Mouse (Mus musculus) brain, embryonic 14.5 days (tissue): ENCODE measurements at regions not wholly inside any gene's neighbourhood (a gene's known extent, or its start where the extent isn't known, plus 50 kb on each side); places are given as distances from the start of the nearest gene placed in this dataset.

Experiments
- DNase-seq: peaks from one replicate; pipeline ENCODE4 v3.0.0-alpha.2; 2011; ENCODE audit warnings: low read depth
- CTCF ChIP-seq: fragments of 200-500 bp; IDR thresholded peaks from 2 replicates; pipeline ENCODE4 v1.5.1; 2012; ENCODE audit warnings: inconsistent platforms, mild to moderate bottlenecking, moderate library complexity, borderline replicate concordance; ENCODE audit not compliant: insufficient read depth, insufficient read length; ENCODE audit errors: extremely low read depth
- POLR2A ChIP-seq: fragments of 200-500 bp; IDR thresholded peaks from 2 replicates; pipeline ENCODE4 v1.6.1; 2012; ENCODE audit warnings: mild to moderate bottlenecking, inconsistent platforms, borderline replicate concordance; ENCODE audit not compliant: poor library complexity, insufficient read depth, insufficient read length, severe bottlenecking; ENCODE audit errors: extremely low read depth

DNA sequence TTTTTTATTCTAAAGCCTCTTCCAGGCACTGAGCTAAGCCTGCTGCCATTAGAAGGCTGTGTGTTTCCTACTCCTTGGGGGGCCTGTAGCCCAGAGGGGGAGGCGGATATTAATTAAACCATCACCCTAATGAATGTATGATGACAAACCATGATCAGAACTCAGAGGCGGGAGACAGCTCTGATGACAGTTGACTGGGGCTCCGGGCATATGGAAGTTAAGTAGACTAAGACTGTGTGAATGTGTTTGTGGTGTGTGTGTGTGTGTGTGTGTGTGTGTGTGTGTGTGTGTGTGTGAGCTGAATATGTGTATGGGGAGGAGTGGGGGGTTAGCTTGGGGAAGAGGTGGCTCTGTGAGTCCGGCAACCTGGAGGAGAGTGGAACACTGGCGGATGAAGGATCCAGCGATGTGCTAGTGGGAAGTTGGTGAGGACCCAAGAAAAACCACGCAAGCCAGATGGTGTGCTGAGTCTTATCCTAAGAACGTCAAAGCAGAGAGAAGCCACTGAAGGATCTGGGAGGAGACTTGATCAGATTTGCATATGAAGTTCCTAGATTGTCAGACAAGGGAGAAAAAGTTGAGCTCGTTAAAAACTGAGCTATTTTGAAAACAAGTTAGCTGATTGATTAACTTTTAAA lies 256.7 kb downstream of the Lmx1a start:
- TF ChIP-seq POLR2A: no peak
- TF ChIP-seq CTCF: no peak
- DNase-seq: peak; percentile 77

DNA sequence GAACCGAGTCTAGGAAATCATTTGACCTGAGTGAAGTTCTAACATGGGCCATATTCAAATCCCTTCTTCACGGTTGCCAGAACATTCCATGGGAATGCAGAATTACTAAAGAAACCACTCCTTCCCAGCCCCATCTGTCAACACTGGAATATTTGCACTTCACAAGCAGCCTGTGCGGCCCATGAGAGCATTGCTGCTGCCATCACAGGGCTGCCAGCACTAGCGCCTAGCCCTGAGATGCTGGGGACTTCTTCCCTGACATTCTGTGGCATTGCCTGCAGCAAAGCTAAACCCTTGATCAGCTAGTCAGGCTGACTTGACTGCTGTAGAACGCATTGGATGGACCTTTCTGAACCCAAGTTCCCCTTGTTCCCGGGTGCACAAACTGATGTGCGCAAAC lies 258.8 kb downstream of the Lmx1a start:
- TF ChIP-seq CTCF: no peak
- TF ChIP-seq POLR2A: no peak

DNA sequence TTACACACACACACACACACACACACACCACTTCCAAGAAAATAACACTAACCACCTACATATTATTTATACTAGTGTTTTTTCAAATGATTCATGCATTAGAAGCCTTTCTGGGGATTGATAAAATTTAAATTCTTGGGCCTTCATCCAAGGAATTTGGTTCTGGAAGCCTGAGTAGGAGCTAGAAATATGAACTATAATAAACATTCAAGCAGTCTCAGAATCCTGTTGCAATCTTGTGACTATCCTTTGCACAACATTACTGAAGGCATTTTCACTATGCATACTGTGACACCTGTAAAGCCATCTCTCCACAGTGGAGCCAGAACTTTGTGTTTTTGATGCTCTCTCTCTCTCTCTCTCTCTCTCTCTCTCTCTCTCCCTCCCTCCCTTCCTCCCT lies 262.7 kb downstream of the Lmx1a start:
- TF ChIP-seq POLR2A (no peak), CTCF (no peak)
- no peak for DNase-seq

More for the DNA sequence above, 258.8 kb downstream of the Lmx1a start:
- DNase-seq: peak; percentile 57

DNA sequence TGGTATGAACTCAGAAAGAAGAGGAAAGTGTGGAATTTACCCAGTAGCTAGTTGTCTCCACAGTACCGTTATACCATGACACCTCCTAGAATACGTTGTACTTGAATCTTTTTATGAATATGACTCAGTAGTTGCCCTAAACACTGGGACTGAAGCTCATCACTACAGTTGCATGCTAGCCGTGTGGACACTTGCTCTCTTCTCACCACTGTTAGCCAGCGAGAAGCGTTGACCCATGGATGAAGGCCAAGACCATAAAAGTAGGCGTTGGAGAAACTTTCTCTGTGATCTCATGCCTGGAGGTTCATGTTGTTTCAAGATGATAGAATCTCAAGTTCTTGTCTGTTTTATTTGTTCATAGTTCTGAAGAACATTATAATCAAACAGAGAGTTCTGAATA lies 269.5 kb downstream of the Lmx1a start:
- no peak for DNase-seq

DNA sequence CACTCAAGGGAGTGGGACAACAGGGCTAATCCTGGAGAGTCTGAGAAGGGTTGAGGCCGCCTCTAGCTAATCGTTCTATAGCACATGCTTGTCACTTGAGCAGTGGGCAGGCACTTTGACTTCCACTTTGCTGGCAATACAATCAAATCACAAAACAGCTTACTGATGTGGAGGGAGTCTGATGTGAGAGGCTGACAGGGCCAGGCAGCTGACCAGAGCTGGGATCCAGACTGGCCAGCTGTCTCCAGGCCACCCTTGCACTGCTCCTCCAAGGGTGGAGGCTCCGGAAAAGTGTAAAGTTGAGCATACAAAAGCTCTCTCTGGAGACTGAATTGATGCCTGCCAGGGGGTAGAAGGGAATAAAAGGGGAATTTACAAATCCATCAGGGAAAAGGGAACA lies 280.5 kb downstream of the Lmx1a start:
- TF ChIP-seq POLR2A: no peak
- TF ChIP-seq CTCF: no peak
- DNase-seq: peak; percentile 56

More for the DNA sequence above, 269.5 kb downstream of the Lmx1a start:
- no peak for TF ChIP-seq CTCF
- no peak for TF ChIP-seq POLR2A

DNA sequence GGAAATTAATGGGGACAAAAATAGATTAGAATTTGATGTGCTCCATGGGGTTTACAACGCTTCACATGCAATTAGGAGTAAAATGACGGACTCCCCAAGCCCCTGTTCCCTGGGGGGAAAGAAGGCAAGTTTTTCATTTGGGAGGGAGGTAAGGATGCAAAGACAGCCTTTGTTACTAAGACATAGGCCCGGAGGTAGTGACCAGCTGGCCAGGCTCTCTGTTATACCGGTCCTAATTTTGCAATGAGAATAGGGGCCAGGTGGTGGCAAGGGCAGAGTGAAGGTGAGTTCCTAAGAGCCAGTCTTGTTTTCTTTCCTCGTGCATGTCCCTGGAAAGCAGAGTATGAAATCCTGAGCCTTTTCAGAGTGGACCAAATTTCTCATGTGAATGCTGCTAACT lies 280.9 kb downstream of the Lmx1a start:
- TF ChIP-seq POLR2A (no peak), CTCF (no peak)
- DNase-seq: no peak

DNA sequence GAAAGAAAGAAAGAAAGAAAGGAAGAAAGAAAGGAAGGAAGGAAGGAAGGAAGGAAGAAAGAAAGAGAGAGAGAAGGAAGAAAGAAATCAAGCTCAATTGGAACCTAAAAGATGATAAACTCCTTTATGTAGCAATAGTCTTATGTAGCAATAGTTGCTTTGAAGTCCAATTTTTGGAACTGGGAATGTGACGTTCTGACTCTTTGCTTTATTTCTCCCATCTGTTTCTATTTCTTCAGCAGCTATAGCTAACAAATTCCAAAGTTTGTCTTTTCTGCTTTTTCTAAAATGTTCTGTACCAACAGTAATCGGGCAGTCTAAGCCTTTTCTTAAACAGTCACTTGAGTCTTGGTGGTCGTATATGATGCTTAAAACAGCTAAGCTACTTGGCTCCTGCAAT lies 287.7 kb downstream of the Lmx1a start:
- TF ChIP-seq CTCF (no peak), POLR2A (no peak)
- no peak for DNase-seq

DNA sequence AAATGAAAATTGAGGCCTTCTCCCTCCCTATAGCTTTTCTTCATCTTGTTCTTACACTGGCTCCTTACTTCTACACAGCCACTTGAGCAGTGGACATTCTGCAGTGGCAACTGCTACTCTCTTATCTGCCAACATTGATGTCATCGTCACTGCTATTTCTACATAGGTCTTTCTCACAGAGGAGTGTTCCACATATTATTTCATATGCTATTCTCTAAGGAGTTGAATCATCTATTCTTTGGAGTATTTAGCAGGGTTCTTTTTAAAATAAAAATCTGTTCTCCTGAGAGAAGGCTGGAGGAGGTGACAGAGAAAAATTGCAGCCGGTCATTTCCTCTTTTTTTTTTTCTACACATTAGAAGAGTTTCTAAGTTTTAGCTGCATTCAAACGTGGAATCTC lies 290.1 kb downstream of the Lmx1a start:
- TF ChIP-seq POLR2A: no peak
- no peak for DNase-seq

DNA sequence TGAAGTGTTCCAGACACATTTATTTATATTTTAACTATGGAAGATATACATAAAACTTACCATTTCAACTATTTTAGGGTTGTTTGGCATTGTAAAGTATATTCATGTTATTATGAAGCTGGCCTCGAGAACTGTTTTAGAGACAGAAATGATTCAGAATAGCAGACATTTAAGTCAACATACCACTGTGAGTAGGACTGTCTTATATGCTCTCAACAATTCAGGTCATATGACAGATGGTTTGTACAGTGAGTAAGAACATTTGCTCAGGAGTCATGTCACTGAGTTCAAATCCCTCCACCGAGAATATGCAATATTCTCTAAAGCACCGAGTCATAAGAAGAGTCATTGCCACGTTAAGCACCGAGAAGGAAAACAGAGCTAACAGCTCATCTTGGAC lies 290.6 kb downstream of the Lmx1a start:
- no peak for DNase-seq
- TF ChIP-seq CTCF (no peak), POLR2A (no peak)

DNA sequence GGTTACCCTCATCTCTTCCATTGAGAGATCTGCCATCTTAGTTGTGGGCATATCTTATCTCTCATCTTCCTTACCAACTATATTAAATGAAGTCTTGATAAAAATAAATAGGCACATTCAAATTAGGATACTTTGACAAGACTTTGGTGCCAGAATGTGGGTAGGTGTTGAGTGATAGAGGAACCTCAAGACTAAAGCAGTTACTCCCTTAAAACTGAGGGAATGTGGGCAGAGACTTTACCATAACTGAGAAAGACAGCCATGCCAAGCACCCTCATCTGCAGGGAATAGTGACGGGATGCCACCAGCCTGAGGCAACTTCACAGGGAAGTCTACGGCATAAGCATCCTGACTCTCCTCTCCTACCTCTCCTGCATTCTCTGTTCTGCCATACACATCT lies 292.3 kb downstream of the Lmx1a start:
- TF ChIP-seq POLR2A (no peak), CTCF (no peak)
- DNase-seq: no peak

DNA sequence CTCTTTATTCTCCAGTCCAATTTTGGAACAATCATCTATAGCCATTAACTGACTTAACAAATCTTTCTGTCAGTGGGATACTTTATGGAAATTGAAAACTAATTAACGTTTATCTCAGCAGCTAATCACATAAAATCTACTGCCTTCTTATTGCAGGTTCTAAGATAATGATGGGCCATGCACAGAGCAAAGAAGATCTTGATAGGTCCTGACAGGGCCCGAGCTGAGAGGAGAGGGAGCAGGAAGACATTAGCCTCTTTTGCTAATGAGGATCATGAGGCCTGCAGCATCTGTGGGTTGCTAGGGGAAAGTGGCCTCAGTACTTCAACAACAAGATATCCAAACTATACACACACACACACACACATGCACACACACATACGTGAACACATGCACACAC lies 318.4 kb downstream of the Lmx1a start:
- TF ChIP-seq CTCF (no peak), POLR2A (no peak)
- DNase-seq: peak; percentile 31

DNA sequence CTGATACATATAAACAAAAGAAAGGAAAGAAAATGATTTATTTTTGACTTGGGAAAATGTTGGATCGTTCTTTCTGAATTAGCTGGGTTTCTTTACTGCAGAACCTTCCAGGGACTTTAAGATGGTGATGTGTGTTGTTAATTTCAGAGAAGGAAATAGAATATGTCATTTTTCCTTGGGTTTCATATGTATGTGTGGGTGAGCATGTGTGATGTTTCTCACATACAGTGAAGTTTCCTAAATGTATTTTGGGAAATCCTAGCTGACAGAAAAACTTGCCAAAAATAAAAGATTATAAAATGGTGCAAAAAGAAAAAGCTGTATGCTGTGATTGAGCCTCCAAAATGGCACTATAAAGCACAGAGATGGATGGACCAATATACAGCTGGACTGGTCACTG lies 319.2 kb downstream of the Lmx1a start:
- no peak for TF ChIP-seq POLR2A
- no peak for TF ChIP-seq CTCF

More for the DNA sequence above, 319.2 kb downstream of the Lmx1a start:
- DNase-seq: no peak
